Mouse (Mus musculus) v-Abl transformed pro-B cells (cell line): Measurements from ENCODE around the gene Zfp341.

Experiments
- in situ Hi-C, 2 experiments: fragments of 400-800 bp; cut with MboI; formaldehyde crosslinking; loops; one replicate each; pipeline ENCODE4 v1.15.1; 2025; ENCODE audit not compliant: unreplicated experiment in 2 of 2

The Zfp341 gene

DNA sequence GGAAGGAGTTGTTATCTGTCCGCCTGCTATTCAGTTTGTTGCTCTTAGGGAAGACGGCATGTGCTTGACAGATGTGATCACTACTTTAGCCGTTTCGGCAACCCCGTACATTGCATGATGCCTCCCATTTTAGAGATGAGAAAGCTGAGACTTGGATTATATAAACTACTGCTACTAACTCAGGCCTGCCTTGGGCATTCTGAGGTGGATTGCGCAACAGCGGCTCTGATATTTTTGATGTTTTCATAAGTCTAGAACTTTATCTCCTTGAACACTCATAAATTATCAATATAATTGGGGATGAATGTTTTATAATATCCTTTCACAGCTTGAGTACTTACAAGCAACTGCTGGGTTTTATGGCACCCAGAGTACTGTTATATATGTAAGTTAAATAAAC lies 55.6 kb downstream of the Zfp341 start:
- in situ Hi-C loops = no loop called here

DNA sequence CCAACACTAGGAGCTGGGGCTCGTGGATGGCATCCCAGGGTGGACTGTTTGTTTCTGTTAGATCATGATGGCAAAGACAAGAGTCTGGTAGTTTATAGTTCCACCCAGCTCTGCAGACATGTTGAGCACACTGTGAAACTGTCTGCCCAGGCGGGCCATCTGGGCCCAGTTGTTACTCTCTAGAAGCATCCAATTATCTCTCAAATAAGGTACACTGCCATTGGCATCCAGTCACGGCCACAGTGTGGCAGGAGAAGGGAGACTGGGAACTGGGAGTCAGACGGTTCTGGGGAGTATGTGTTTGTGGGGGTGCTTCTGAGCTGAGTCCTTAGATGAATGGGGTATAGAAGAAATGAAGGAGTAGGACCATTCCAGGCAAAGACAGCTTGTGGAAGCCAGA lies 57.0 kb downstream of the Zfp341 start:
- in situ Hi-C loops = no loop called here

DNA sequence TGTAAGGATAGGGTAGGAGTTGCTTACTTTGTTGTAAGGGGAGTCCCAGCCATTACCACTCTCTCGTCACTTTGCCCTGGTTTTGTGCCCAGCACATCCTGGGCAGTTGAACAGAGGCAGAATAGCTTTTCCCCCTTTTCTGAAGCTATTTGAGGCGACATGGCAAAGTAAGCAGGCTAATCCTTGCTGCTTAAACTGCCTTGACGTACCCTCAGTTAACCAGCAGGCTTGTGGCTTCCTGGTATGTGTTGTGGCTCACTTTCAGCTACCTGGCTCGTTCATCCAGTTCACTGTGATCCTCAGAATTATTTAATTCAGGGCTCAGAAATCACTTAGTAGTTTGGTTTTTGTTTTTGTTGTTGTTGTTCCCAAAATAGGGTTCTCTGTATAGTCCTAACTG lies 57.6 kb downstream of the Zfp341 start:
- in situ Hi-C loops = no loop called here

DNA sequence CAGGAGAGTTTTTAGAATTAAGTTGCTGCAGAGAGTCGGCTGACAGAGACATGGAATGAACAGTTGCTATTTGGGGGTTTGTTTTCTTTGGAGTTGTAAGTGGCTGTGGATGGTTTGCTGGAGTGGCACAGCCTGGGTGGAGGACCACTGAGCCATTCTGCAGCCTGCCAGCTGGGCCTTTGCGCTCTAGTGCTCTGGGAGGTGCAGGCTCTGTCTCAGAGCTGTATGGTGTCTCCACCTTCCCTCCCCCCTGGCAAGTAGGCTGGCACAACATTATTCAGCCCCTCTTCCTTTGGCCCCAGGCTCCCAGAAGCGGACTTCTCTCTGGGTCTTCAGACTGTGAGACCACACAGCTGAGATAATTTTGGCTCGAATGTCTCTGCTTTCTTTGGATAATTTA lies 60.9 kb downstream of the Zfp341 start:
- in situ Hi-C loops = no loop called here

DNA sequence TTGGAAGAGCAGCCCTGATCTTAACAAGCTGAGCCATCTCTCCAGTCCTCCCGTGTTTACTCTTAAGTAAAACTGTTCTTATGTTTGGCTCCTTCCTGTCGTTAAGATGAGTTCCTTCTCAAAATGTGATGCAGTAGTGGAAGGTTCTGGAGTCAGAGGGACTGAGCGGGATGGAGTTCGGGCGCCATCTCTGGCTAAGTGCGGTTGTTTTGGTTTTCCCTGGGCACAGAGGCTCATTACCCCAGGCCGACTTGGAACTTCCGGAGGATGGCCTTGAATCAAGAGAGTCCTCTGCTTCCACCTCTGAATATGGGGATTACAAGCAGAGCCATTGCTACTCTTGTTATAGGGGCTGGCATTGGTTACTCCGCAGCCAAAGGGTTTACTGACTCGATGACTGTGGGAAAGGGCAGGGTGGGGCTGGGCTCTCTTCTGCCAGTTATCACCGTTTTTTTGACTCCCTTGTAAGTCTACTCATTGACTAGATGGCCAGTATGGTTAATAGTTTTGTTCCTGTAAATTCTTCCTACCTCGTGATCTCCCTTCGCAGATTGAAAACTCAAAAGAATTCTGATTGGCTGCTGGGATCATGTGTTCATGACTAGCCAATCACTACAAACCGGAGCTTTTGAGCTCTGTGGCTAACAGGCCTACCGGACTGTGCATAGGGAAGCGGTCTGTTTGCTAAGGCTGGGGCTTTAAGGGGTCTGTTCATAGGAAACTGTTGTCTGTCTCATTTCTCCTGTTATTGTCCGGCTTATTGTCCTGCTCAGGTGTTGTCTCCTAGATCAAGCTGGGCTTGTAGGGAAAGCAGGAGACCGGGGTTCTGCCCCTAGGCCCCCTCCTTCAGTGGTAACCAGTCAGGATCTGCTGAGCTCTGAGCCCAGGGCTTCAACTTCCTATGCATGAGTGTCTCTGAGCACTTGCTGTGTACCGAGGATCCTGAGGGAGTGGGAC lies 63.8 kb downstream of the Zfp341 start:
- in situ Hi-C loops = no loop called here

DNA sequence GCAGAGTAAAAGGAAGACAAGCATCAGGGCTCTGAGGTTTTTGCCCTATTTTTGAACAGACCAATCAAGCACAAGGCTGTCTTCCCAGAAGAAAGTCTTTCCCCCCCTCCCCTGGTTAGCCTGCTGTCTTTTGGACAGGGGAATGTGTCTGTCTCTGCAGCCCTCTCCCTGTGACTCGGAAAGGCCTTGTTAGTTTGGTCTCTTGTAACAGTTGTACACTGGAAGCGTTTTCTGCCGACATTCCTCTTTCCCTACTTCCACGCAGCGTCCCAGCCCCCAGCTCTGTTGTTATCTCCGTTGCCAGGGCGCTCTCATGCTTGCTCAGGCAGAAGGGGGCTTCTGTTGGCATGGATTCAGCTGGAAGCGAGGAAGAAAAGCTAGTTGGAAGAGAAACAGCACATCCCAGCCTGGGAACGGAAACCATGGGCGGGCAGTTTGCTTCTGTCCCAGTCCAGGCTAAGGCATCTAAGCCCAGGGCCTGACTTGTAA lies 64.6 kb downstream of the Zfp341 start:
- in situ Hi-C loops = no loop called here

DNA sequence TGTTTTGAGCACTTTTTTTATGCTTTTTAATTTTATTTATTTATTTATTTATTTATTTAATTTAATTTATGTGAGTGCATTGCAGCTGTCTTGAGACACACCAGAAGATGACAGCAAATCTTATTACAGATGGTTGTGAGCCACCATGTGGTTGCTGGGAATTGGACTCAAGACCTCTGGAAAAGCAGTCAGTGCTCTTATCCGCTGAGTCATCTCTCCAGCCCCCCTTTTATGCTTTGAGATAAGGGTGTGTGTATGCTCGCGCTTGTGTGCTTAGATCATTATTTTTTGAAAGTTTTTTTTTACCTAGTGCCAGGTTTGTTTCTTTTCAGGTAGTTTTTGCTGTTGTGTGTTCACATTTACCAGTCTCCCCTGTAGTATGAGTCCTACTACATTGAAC lies 65.9 kb downstream of the Zfp341 start:
- in situ Hi-C loops = no loop called here

DNA sequence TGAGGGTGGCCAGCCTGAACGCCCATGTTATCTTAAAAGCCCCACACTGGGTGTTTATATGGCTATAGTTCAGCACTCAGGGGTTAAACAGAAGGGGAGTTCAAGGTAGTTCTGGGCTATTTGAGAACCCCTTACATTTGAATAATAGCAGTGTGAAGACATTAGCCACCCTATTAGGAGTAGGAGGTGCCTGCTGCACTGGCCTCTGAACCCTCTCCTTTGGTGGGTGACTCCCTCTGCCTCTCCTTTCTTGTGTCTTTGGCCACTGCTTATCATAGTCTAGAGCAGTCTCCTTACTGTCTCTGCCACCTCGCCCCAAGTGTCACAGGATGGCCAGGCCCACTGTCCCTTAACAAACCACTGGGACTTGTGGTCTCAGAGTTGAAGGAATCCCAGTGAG lies 67.2 kb downstream of the Zfp341 start:
- in situ Hi-C loops = no loop called here

DNA sequence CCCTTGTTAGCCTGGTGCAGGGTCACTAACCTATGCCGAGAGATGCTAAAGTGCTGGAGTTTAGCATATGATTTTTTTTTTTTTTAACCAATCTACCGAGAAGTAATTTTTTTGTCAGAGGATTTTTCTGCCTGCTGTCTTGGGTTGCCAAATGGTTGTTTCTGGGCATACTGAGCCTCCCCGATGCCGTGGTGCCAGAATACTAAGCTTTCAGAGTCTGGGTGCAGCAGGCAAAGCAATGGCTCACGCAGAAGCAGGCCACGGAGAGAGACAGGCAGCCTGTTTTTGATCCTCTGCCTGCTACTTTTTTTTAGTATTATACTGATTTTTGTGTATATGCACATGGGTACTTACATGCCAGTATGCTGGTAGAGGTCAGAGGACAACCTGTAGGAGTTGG lies 67.8 kb downstream of the Zfp341 start:
- in situ Hi-C loops = no loop called here

DNA sequence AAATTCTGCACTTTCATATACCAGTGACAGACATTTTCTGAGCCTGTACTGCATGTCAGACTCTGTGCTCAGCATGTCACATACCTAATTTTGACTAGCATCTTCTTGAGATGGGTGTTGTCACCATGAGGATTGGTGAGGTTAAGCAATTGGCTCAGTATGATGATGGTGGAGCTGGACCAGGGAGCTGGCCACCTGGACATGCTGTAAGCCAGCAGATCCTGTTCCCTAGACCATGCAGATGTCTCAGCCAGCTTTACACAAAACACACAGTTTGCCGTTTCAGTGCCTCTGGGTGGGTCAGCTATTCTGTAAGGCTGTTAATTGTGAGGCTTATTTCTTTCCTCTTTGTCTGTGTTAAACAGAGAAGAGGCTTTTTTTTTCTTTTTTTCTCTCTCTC lies 69.6 kb downstream of the Zfp341 start:
- in situ Hi-C loops = no loop called here

DNA sequence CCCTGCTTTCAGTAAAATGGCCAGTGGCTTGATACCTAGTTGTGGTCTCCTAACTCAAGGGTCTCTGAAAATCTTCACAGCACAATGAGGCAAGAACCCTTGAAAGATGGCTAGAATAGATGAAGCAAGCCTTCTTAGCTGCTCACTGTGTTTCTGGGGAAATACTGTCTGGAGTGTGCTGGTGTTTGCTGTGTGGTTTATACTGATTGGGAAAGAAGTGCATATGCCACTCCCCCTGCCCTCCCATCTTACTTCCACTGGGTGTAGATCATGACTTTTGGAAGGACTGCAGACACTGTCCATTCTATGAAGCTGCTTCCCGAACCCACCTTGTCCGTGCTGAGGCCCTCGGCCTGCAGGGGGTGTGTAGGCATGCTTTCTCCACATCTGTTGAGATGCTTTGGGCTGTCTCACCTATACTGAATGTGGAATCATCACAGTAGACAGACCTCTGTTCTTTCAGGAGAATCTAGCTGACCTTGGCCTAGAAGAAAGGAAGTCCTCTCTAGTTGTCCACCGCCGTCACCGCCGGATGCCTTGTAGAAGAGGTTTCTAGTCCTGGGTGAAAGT lies 71.9 kb downstream of the Zfp341 start:
- in situ Hi-C loops = no loop called here

DNA sequence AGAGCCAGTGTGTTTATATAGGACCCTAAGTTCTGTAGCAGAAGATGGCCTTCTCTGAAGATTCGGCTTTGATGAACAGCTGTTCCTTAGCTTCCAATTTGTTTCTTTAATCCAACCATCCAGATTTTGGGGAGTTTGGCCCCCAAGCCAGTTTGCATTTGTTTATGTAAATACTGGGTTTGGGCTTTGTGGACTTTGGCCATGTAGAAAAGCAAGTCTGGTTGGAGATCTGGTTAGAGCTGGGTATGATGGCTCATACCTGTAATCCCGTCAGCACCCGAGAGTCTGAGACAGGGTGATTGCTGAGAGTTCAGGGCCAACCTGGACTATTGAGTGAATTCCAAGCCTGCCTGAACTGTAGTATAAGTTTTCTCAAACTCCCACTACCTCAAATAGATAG lies 72.7 kb downstream of the Zfp341 start:
- in situ Hi-C loops = no loop called here

DNA sequence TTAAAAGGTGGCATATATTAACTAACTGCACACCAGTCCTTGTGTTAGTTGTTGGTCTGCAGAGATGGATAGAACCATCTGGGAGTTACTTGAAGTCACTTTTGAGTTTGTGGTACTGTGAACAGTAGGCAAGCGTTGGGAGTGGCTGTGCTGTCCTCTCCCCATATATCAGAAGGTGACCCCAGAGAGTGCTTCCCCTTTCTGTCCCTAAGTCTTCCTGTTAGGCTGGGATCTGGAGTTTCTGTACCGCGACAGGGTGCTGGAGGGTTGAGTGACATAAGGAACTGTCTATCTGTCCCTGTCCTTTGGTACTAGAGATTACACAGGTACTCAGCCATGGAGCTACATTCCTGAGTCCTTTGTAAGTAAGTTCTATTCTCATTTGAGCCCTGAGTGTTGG lies 73.7 kb downstream of the Zfp341 start:
- in situ Hi-C loops = no loop called here

DNA sequence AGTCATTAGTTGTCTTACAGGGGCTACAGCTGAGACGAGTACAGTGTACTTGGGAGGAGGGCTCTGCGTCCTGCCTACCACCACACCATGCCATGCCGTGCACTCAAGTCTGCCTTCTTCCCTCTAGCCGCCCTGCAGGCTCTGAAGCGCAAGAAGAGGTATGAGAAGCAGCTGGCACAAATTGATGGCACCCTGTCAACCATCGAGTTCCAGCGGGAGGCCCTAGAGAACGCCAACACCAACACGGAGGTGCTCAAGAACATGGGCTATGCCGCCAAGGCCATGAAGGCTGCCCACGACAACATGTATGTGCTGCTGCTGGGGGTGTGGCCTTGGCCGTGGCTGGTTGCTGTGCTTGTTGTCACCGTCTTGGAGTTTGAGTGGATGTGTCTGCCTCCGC lies 76.3 kb downstream of the Zfp341 start:
- in situ Hi-C loops = no loop called here

DNA sequence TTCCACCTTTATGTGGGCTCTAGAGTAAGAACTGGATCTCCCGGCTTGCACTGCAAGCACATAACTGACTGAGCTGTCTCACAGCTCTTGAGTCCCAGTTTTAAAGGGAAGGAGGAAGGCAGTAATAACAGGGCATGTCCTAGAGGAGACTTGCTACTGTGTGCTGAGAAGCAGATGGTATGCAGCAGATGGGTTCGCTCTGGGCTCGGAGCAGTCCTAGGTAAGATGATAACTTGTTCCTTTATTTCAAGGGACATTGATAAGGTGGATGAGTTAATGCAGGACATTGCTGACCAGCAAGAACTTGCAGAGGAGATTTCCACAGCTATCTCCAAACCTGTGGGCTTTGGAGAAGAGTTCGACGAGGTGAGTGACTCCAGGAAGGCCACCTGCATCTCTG lies 77.9 kb downstream of the Zfp341 start:
- in situ Hi-C loops = no loop called here

DNA sequence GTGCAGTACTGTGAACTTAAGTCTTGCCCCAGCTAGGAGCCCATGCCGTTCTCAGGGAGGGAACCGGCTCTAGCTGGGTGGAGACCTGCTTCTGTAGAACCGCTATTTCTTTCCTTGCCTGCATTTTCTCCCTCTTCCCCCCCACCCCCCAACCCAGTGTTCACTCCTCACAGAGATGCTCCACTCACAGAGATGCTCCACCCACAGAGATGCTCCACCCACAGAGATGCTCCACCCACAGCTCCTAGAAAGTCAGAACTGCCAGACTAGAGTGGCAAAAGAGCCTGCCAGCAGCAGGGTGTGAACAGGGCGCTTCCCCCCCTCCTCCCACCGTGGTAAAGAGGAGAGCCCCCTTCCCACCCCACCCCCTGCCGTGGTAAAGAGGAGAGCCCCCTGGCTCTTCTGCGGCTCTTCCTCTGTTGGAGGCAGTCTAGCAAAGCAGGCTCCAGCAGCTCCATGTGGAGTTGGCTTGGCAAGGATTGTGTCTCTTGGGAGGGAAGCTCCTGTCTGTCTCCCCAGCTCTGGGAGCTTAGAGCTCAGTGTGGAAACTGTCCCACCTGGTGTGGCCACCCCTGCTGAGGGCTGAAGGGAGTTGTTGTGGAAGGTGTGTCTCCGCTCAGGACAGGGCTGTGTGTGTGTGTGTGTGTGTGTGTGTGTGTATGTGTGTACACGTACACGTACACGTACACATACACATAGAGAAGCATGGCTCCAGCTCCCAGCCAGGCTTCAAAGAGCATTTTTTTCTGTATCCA lies 80.3 kb downstream of the Zfp341 start:
- in situ Hi-C loops = no loop called here

DNA sequence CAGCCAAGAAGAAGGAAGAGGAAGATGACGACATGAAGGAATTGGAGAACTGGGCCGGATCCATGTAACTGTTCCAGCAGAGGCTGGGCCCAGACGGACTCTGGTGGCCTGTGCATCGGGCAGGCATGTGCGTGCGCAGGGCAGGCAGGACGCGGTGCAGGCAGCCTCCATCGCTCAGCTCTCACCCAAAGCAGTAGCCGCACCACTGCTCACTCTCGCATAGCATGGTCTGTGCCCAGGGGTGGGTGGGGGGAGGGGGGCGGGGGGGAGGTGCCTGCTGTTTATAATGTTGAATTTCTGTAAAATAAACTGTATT lies 80.8 kb downstream of the Zfp341 start:
- in situ Hi-C loops = no loop called here

DNA sequence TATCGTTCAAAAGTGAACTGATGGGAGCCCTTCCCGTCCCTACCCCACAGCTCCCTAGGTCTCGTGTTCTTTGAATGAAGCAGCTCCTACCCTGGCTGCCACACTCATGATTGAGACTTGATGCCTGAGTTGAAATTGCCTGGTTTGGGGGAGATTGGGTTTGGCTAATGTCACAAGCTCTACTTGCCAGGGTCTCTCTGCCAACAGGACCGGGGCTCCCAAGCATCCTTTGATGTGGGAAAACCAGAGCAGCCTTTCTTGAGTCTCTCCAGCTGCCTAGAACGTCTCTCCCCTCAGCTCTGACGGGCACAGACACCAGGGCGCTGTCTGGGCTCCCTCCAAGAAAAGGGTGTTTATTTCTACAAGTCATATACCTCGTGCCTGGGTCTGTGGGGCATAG lies 82.6 kb downstream of the Zfp341 start:
- in situ Hi-C loops = no loop called here
